Mouse (Mus musculus): ENCODE data around the gene Ccdc107.

GRCm38 (mm10) chr4:43492101-43492820 is 439 bp upstream of the Ccdc107 start:
- no peak for TF ChIP-seq CTCF (IDR thresholded peaks at IDR 0.05; ENCODE audit: low read depth, low read length)
- TF ChIP-seq POLR2A (IDR thresholded peaks at IDR 0.05; ENCODE audit: extremely low read depth, insufficient read depth, low read length) = no peak
